Mouse (Mus musculus) kidney, embryonic 14.5 days (tissue): ENCODE measurements around the gene Zswim8. TPM values are rescaled to one million over a fixed set of nuclear protein-coding genes. Genes with fewer than 3 reads are reported as not detected.
A peak's percentile ranks its signal among the peaks of the same experiment; 100 is the strongest.

Experiments
- ATAC-seq: fragments of 200-750 bp; cut with Nextera tagmentation; 2 replicates; pipeline ENCODE4 v1.8.0; 2017; ENCODE audit warnings: moderate number of reproducible peaks, mild to moderate bottlenecking, moderate TSS enrichment, moderate library complexity; ENCODE audit not compliant: low FRiP score, low TSS enrichment
- H3K27ac ChIP-seq: fragments of 300-500 bp; sonication (generic); 2 replicates; pipeline ENCODE4 v1.5.1; 2014; ENCODE audit warnings: low read depth, mild to moderate bottlenecking, low read length, moderate library complexity, mixed read lengths
- H3K27me3 ChIP-seq: fragments of 300-500 bp; sonication (generic); 2 replicates; pipeline ENCODE4 v1.6.1; 2014; ENCODE audit warnings: mild to moderate bottlenecking, low read length; ENCODE audit not compliant: control insufficient read depth, insufficient read depth
- H3K36me3 ChIP-seq: fragments of 300-500 bp; sonication (generic); 2 replicates; pipeline ENCODE4 v1.6.1; 2014; ENCODE audit warnings: low read length, mixed read lengths; ENCODE audit not compliant: control insufficient read depth, insufficient read depth
- H3K4me1 ChIP-seq: fragments of 300-500 bp; sonication (generic); 2 replicates; pipeline ENCODE4 v1.6.1; 2014; ENCODE audit warnings: low read length, mixed read lengths; ENCODE audit not compliant: control insufficient read depth, insufficient read depth
- H3K4me2 ChIP-seq: fragments of 300-500 bp; sonication (generic); replicated peaks from 2 replicates; pipeline ENCODE4 v1.6.1; 2014; ENCODE audit warnings: low read depth, mild to moderate bottlenecking, low read length
- H3K4me3 ChIP-seq: fragments of 300-500 bp; sonication (generic); 2 replicates; pipeline ENCODE4 v1.5.1; 2014; ENCODE audit warnings: mild to moderate bottlenecking, low read length
- H3K9ac ChIP-seq: fragments of 300-500 bp; sonication (generic); 2 replicates; pipeline ENCODE4 v1.6.1; 2014; ENCODE audit warnings: low read depth, mild to moderate bottlenecking, low read length, moderate library complexity
- H3K9me3 ChIP-seq: fragments of 300-500 bp; sonication (generic); 2 replicates; pipeline ENCODE4 v1.6.1; 2016; ENCODE audit warnings: low read length; ENCODE audit not compliant: control insufficient read depth
- WGBS: fragments of 180-500 bp; shearing (Covaris S2); extraction: QIAGEN DNeasy Blood & Tissue Kit; methylation state at CpG from one replicate; pipeline ENCODE4 v1.1.7; 2014; 5-methylcytosine and 5-hydroxymethylcytosine counted together
- polyA plus RNA-seq: library from polyadenylated mRNA; unstranded; fragments of >200 nt; fragmentation: Nextera tagmentation; extraction: Ambion mirVana; gene quantifications from 2 replicates; pipeline ENCODE4 v1.2.1, GENCODE M21; 2014

The Zswim8 gene
- polyA plus RNA-seq, 1 experiment from 2014 or later: 32.1 TPM

- Histone ChIP-seq H3K27ac (peak within 1 kb of the TSS; percentile 91), H3K9ac (peak within 1 kb of the TSS; percentile 90), H3K4me2 (peak within 1 kb of the TSS; percentile 91), H3K36me3 (peaks cover 40% of the 10 kb centered on the region), H3K4me3 (peak within 1 kb of the TSS; percentile 89), H3K27me3 (no peaks in the 10 kb centered on the region), H3K4me1 (0 out of 2 replicates have a peak, but pooled peaks cover 4% of the 10 kb centered on the region), H3K9me3 (no peaks in the 10 kb centered on the region)
- peak; percentile 98 for ATAC-seq
- under 1% methylated on average over 65 of the region's 81 CpGs for WGBS
These were observed 26.8 kb downstream of the Zswim8 start, which contains the start of gene Ndst2 for GRCm38 (mm10) chr14:20733952-20734774. TSS of gene Ndst2 (minus strand) at chr14:20734562.

GRCm38 (mm10) chr14:20735052-20735451 lies 27.7 kb downstream of the Zswim8 start:
- 0 out of 2 replicates have a peak, but pooled peaks cover 4% of the 10 kb centered on the region for H3K4me1 ChIP-seq
- H3K27me3 ChIP-seq: no peaks in the 10 kb centered on the region
- H3K27ac ChIP-seq: 0 out of 2 replicates have a peak overlapping the region, but pooled peaks have one; percentile 14
- peak overlapping the region; percentile 90; the same call in 1 of the 2 replicates for H3K9ac ChIP-seq
- ATAC-seq: no peak
- 79% methylated on average over 2 of the region's 2 CpGs for WGBS
- H3K4me2 ChIP-seq: peak overlapping the region; percentile 91; the same call in 1 of the 2 replicates
- peaks cover 35% of the 10 kb centered on the region for H3K36me3 ChIP-seq
- no peak overlapping the region for H3K4me3 ChIP-seq
- no peaks in the 10 kb centered on the region for H3K9me3 ChIP-seq

- Histone ChIP-seq H3K27ac (no peak overlapping the region), H3K36me3 (peaks cover 35% of the 10 kb centered on the region), H3K4me1 (0 out of 2 replicates have a peak, but pooled peaks cover 4% of the 10 kb centered on the region), H3K27me3 (no peaks in the 10 kb centered on the region), H3K9ac (no peak overlapping the region), H3K9me3 (no peaks in the 10 kb centered on the region), H3K4me3 (no peak overlapping the region), H3K4me2 (no peak overlapping the region)
- WGBS: 84% methylated on average over 13 of the region's 13 CpGs
- no peak for ATAC-seq
These were observed 28.6 kb downstream of the Zswim8 start for GRCm38 (mm10) chr14:20735892-20736390.

GRCm38 (mm10) chr14:20737306-20737705 lies 30.0 kb downstream of the Zswim8 start:
- Histone ChIP-seq H3K27me3 (no peaks in the 10 kb centered on the region), H3K4me1 (0 out of 2 replicates have a peak, but pooled peaks cover 4% of the 10 kb centered on the region), H3K4me3 (no peak overlapping the region), H3K9me3 (no peaks in the 10 kb centered on the region), H3K9ac (no peak overlapping the region), H3K4me2 (no peak overlapping the region), H3K36me3 (peaks cover 46% of the 10 kb centered on the region), H3K27ac (no peak overlapping the region)
- 38% methylated on average over 14 of the region's 14 CpGs for WGBS
- ATAC-seq: no peak

- H3K9ac ChIP-seq: no peak overlapping the region
- no peaks in the 10 kb centered on the region for H3K9me3 ChIP-seq
- 87% methylated on average over 8 of the region's 8 CpGs for WGBS
- no peak for ATAC-seq
- H3K4me2 ChIP-seq: no peak overlapping the region
- H3K27ac ChIP-seq: no peak overlapping the region
- 0 out of 2 replicates have a peak, but pooled peaks cover 4% of the 10 kb centered on the region for H3K4me1 ChIP-seq
- no peak overlapping the region for H3K4me3 ChIP-seq
- H3K27me3 ChIP-seq: no peaks in the 10 kb centered on the region
- H3K36me3 ChIP-seq: peaks cover 54% of the 10 kb centered on the region
These were observed 31.2 kb downstream of the Zswim8 start for GRCm38 (mm10) chr14:20738511-20738910.

- H3K36me3 ChIP-seq: peaks cover 66% of the 10 kb centered on the region
- WGBS: 75% methylated on average over 9 of the region's 9 CpGs
- no peak for ATAC-seq
- H3K9ac ChIP-seq: no peak overlapping the region
- H3K4me2 ChIP-seq: no peak overlapping the region
- no peaks in the 10 kb centered on the region for H3K4me1 ChIP-seq
- H3K27ac ChIP-seq: no peak overlapping the region
- no peaks in the 10 kb centered on the region for H3K27me3 ChIP-seq
- H3K4me3 ChIP-seq: no peak overlapping the region
- H3K9me3 ChIP-seq: no peaks in the 10 kb centered on the region
These were observed 33.9 kb downstream of the Zswim8 start for GRCm38 (mm10) chr14:20741301-20741700.

GRCm38 (mm10) chr14:20743614-20744013 lies 36.3 kb downstream of the Zswim8 start:
- no peak for ATAC-seq
- Histone ChIP-seq H3K27ac (no peak overlapping the region), H3K27me3 (no peaks in the 10 kb centered on the region), H3K4me2 (no peak overlapping the region), H3K4me1 (no peaks in the 10 kb centered on the region), H3K4me3 (no peak overlapping the region), H3K9me3 (no peaks in the 10 kb centered on the region), H3K9ac (no peak overlapping the region), H3K36me3 (peaks cover 57% of the 10 kb centered on the region)
- 73% methylated on average over 3 of the region's 3 CpGs for WGBS

- Histone ChIP-seq H3K4me1 (no peaks in the 10 kb centered on the region), H3K9me3 (no peaks in the 10 kb centered on the region), H3K27me3 (no peaks in the 10 kb centered on the region), H3K4me3 (no peak overlapping the region), H3K9ac (no peak overlapping the region), H3K4me2 (no peak overlapping the region), H3K36me3 (peaks cover 39% of the 10 kb centered on the region; the same call in 1 of the 2 replicates), H3K27ac (no peak overlapping the region)
- 78% methylated on average over 3 of the region's 3 CpGs for WGBS
- no peak for ATAC-seq
These were observed 39.6 kb downstream of the Zswim8 start for GRCm38 (mm10) chr14:20746935-20747334.

- no peaks in the 10 kb centered on the region for H3K4me1 ChIP-seq
- H3K36me3 ChIP-seq: peaks cover 30% of the 10 kb centered on the region; the same call in 1 of the 2 replicates
- no peak for ATAC-seq
- H3K4me2 ChIP-seq: no peak overlapping the region
- H3K27me3 ChIP-seq: no peaks in the 10 kb centered on the region
- H3K4me3 ChIP-seq: no peak overlapping the region
- no peaks in the 10 kb centered on the region for H3K9me3 ChIP-seq
- WGBS: 70% methylated on average over 4 of the region's 4 CpGs
- no peak overlapping the region for H3K27ac ChIP-seq
- H3K9ac ChIP-seq: no peak overlapping the region
These were observed 41.0 kb downstream of the Zswim8 start for GRCm38 (mm10) chr14:20748388-20748787.
